Mouse (Mus musculus) limb, embryonic 14.5 days (tissue): ENCODE measurements around the gene Xlr3a. TPM values are rescaled to one million over a fixed set of nuclear protein-coding genes. Genes with fewer than 3 reads are reported as not detected.

Source experiments
- ATAC-seq: fragments of 200-750 bp; cut with Nextera tagmentation; 2 replicates; pipeline ENCODE4 v1.8.0; 2017; ENCODE audit warnings: low read depth, moderate number of reproducible peaks, moderate TSS enrichment; ENCODE audit not compliant: low FRiP score
- DNase-seq: peaks from one replicate; pipeline ENCODE4 v3.0.0-alpha.2; 2015; ENCODE audit warnings: low spot score
- H3K27ac ChIP-seq: fragments of 300-500 bp; sonication (generic); replicated peaks from 2 replicates; pipeline ENCODE4 v1.5.1; 2014; ENCODE audit warnings: low read depth, mild to moderate bottlenecking, low read length, moderate library complexity, mixed read lengths
- H3K27me3 ChIP-seq: fragments of 300-500 bp; sonication (generic); 2 replicates; pipeline ENCODE4 v1.6.1; 2014; ENCODE audit warnings: low read length, mixed read lengths; ENCODE audit not compliant: control insufficient read depth, insufficient read depth
- H3K36me3 ChIP-seq: fragments of 300-500 bp; sonication (generic); 2 replicates; pipeline ENCODE4 v1.6.1; 2014; ENCODE audit warnings: mild to moderate bottlenecking, low read length, moderate library complexity, mixed read lengths; ENCODE audit not compliant: control insufficient read depth, insufficient read depth
- H3K4me1 ChIP-seq: fragments of 300-500 bp; sonication (generic); 2 replicates; pipeline ENCODE4 v1.6.1; 2014; ENCODE audit warnings: antibody characterized with exemption, low read length, mixed read lengths; ENCODE audit not compliant: control insufficient read depth, insufficient read depth
- H3K4me2 ChIP-seq: fragments of 300-500 bp; sonication (generic); replicated peaks from 2 replicates; pipeline ENCODE4 v1.6.1; 2014; ENCODE audit warnings: low read depth, mild to moderate bottlenecking, low read length, moderate library complexity; ENCODE audit not compliant: severe bottlenecking
- H3K4me3 ChIP-seq: fragments of 300-500 bp; sonication (generic); replicated peaks from 2 replicates; pipeline ENCODE4 v1.5.1; 2014; ENCODE audit warnings: low read length
- H3K9ac ChIP-seq: fragments of 300-500 bp; sonication (generic); 2 replicates; pipeline ENCODE4 v1.6.1; 2014; ENCODE audit warnings: mild to moderate bottlenecking, low read depth, low read length, moderate library complexity; ENCODE audit not compliant: severe bottlenecking
- H3K9me3 ChIP-seq: fragments of 300-500 bp; sonication (generic); 2 replicates; pipeline ENCODE4 v1.6.1; 2016; ENCODE audit warnings: low read length; ENCODE audit not compliant: control insufficient read depth
- POLR2A ChIP-seq: fragments of 200-500 bp; IDR thresholded peaks from 2 replicates; pipeline ENCODE4 v1.8.0; 2012; ENCODE audit warnings: inconsistent platforms, mild to moderate bottlenecking, moderate library complexity, borderline replicate concordance; ENCODE audit not compliant: insufficient read depth, insufficient read length; ENCODE audit errors: extremely low read depth
- WGBS: fragments of 180-500 bp; shearing (Covaris S2); extraction: QIAGEN DNeasy Blood & Tissue Kit; methylation state at CpG from one replicate; pipeline ENCODE4 v1.1.7; 2014; 5-methylcytosine and 5-hydroxymethylcytosine counted together
- polyA plus RNA-seq, 2 experiments: library from polyadenylated mRNA; depleted of rRNA in 1 of 2; stranded (reverse) in 1 of 2; unstranded in 1 of 2; fragments of >200 nt; fragmentation: Nextera tagmentation in 1 of 2; extraction: Ambion mirVana in 1 of 2; gene quantifications; 2 replicates each; pipeline versions ENCODE4 v1.2.1 to v1.2.3; 2012 to 2014

Xlr3a gene
- polyA plus RNA-seq, 2 experiments: 1.4 to 3.8 TPM

DNA sequence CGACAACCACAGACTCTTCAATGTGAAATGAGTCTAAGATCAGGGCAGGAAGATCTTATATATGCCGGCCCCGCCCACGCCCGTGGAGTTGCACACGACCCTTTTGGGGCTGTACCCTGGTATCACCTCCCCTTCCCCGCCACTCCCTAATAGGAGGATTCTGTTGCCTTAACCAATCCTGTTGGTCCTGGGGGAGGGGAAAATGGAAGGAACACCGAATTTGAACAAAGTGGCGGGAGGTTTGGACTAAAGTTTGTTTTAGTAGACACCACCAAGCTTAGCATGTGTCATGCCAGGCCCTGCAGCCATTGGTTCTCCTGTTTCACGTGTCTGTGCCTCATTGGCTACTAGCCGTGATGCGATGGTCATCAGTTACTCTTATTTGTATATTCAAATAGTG, 57.2 kb downstream of the Xlr3a start:
- Histone ChIP-seq H3K4me3 (no peak overlapping the region), H3K36me3 (no peaks in the 10 kb centered on the region), H3K4me1 (no peaks in the 10 kb centered on the region), H3K9me3 (no peaks in the 10 kb centered on the region), H3K9ac (no peak overlapping the region), H3K4me2 (no peak overlapping the region), H3K27ac (no peak overlapping the region), H3K27me3 (no peaks in the 10 kb centered on the region)
- ATAC-seq (no peak), DNase-seq (no peak)
- TF ChIP-seq POLR2A: no peak
- whole genome bisulfite sequencing: 75% methylated on average over 12 of the region's 12 CpGs

DNA sequence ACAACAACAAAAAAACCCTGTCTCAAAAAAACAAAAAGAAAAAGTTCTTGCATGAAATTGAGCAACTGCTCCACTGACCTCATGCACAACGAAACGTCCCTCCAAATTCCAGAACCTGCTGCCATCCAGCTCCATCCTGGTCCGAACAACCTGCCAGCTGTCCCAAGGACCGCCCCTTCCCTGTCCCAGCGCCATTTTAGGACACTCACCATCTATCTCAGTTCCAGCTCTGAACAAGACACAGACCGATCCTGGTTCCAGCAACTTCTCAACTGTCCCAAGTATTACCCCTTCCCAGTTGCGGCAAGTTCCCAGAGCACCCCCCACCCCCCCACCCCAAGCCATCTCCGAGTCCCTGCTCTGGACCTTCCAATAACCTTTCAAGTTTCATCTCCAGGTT, 58.1 kb downstream of the Xlr3a start:
- H3K4me2 ChIP-seq: no peak overlapping the region
- H3K4me1 ChIP-seq: no peaks in the 10 kb centered on the region
- no peak overlapping the region for H3K4me3 ChIP-seq
- 76% methylated on average over 8 of the region's 8 CpGs for WGBS
- ATAC-seq: no peak
- H3K27me3 ChIP-seq: no peaks in the 10 kb centered on the region
- H3K27ac ChIP-seq: no peak overlapping the region
- no peaks in the 10 kb centered on the region for H3K36me3 ChIP-seq
- H3K9ac ChIP-seq: no peak overlapping the region
- H3K9me3 ChIP-seq: no peaks in the 10 kb centered on the region
- no peak for DNase-seq
- TF ChIP-seq POLR2A: no peak

DNA sequence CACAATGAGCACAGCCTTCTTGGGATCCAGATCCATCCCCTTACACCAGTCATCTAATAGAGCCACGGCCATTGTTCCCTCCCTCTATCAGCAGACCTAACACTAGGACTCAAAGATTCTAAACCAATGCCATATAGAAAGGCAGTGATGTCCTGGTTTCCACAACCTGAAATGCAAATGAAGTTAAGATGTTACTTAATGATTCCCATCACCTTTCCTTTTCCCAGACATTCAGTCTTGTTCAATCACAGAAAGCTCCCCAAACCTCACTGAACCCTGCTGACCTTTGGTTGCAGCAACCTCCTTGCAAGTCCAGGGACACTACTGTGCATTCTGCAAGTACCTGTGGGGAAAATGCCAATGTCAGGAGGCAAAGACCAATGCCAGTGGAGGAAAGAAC, 59.9 kb downstream of the Xlr3a start, which contains the start of gene Pnma5:
TSS of gene Pnma5 (minus strand) at position 101 of the 400 bp plus-strand sequence.
- H3K27me3 ChIP-seq: no peaks in the 10 kb centered on the region

More for the DNA sequence above, 59.9 kb downstream of the Xlr3a start, which contains the start of gene Pnma5:
- Histone ChIP-seq H3K4me3 (no peak within 1 kb of the TSS), H3K9ac (no peak within 1 kb of the TSS), H3K4me1 (no peaks in the 10 kb centered on the region), H3K36me3 (no peaks in the 10 kb centered on the region), H3K9me3 (no peaks in the 10 kb centered on the region), H3K4me2 (no peak within 1 kb of the TSS), H3K27ac (no peak within 1 kb of the TSS)
- ATAC-seq: no peak
- no peak for DNase-seq
- TF ChIP-seq POLR2A: no peak
- 69% methylated on average over 1 of the region's 1 CpGs for WGBS

Other genes with a start within 250 kb of the Xlr3a start
- gene Cetn2, start 178.7 kb downstream of the Xlr3a start, polyA plus RNA-seq (2012; rRNA removed): 22.7 and 30.6 TPM in 2 replicates
- 72.0 and 72.7 TPM in 2 replicates for gene Cetn2, start 178.7 kb downstream of the Xlr3a start, polyA plus RNA-seq (2014; fragmentation: Nextera tagmentation; extraction: Ambion mirVana)
- 26.7 and 27.1 TPM in 2 replicates for gene Nsdhl, start 178.5 kb downstream of the Xlr3a start, polyA plus RNA-seq (2012; rRNA removed)
- gene Nsdhl, start 178.5 kb downstream of the Xlr3a start, polyA plus RNA-seq (2014; fragmentation: Nextera tagmentation; extraction: Ambion mirVana): 23.2 and 23.9 TPM in 2 replicates
- gene Zfp185, start 109.8 kb downstream of the Xlr3a start, polyA plus RNA-seq (2012; rRNA removed): 41.8 and 44.8 TPM in 2 replicates
- gene Zfp185, start 109.8 kb downstream of the Xlr3a start, polyA plus RNA-seq (2014; fragmentation: Nextera tagmentation; extraction: Ambion mirVana): 52.6 and 56.6 TPM in 2 replicates
- 0.06 TPM in 1 of 2 replicates, not detected in the other for gene Pnma5, start 60.0 kb downstream of the Xlr3a start, polyA plus RNA-seq (2012; rRNA removed)
- 0.11 and 0.23 TPM in 2 replicates for gene Pnma5, start 60.0 kb downstream of the Xlr3a start, polyA plus RNA-seq (2014; fragmentation: Nextera tagmentation; extraction: Ambion mirVana)
- 0.90 and 1.1 TPM in 2 replicates for gene Pnma3, start 32.3 kb downstream of the Xlr3a start, polyA plus RNA-seq (2012; rRNA removed)
- gene Pnma3, start 32.3 kb downstream of the Xlr3a start, polyA plus RNA-seq (2014; fragmentation: Nextera tagmentation; extraction: Ambion mirVana): 0.10 and 0.17 TPM in 2 replicates
- 0.13 and 1.3 TPM in 2 replicates for gene Xlr4a, start 14.6 kb downstream of the Xlr3a start, polyA plus RNA-seq (2012; rRNA removed)
- 1.1 TPM in 1 of 2 replicates, not detected in the other for gene Xlr4a, start 14.6 kb downstream of the Xlr3a start, polyA plus RNA-seq (2014; fragmentation: Nextera tagmentation; extraction: Ambion mirVana)
- gene Gm14685, start 20.0 kb upstream of the Xlr3a start, polyA plus RNA-seq (2012; rRNA removed): 0.06 and 0.10 TPM in 2 replicates
- gene Gm14685, start 20.0 kb upstream of the Xlr3a start, polyA plus RNA-seq (2014; fragmentation: Nextera tagmentation; extraction: Ambion mirVana): 0.18 TPM in 1 of 2 replicates, not detected in the other
- gene Xlr5b, start 51.7 kb upstream of the Xlr3a start, polyA plus RNA-seq (2012; rRNA removed): not detected in 2 replicates
- gene Xlr5b, start 51.7 kb upstream of the Xlr3a start, polyA plus RNA-seq (2014; fragmentation: Nextera tagmentation; extraction: Ambion mirVana): not detected in 2 replicates
- gene DXBay18, start 52.4 kb upstream of the Xlr3a start, polyA plus RNA-seq (2012; rRNA removed): 0.05 and 0.16 TPM in 2 replicates
- 0.22 TPM in 1 of 2 replicates, not detected in the other for gene DXBay18, start 52.4 kb upstream of the Xlr3a start, polyA plus RNA-seq (2014; fragmentation: Nextera tagmentation; extraction: Ambion mirVana)
- gene Spin2d, start 79.9 kb upstream of the Xlr3a start, polyA plus RNA-seq (2012; rRNA removed): not detected in 2 replicates
- not detected in 2 replicates for gene Spin2d, start 79.9 kb upstream of the Xlr3a start, polyA plus RNA-seq (2014; fragmentation: Nextera tagmentation; extraction: Ambion mirVana)
- gene Xlr3b, start 95.1 kb upstream of the Xlr3a start, polyA plus RNA-seq (2012; rRNA removed): 5.9 and 17.4 TPM in 2 replicates
- 4.6 and 10.2 TPM in 2 replicates for gene Xlr3b, start 95.1 kb upstream of the Xlr3a start, polyA plus RNA-seq (2014; fragmentation: Nextera tagmentation; extraction: Ambion mirVana)
- gene Xlr4b, start 117.2 kb upstream of the Xlr3a start, polyA plus RNA-seq (2012; rRNA removed): 0.29 and 0.98 TPM in 2 replicates
- 0.30 and 1.3 TPM in 2 replicates for gene Xlr4b, start 117.2 kb upstream of the Xlr3a start, polyA plus RNA-seq (2014; fragmentation: Nextera tagmentation; extraction: Ambion mirVana)
- gene F8a, start 131.2 kb upstream of the Xlr3a start, polyA plus RNA-seq (2012; rRNA removed): 6.9 and 10.1 TPM in 2 replicates
- gene F8a, start 131.2 kb upstream of the Xlr3a start, polyA plus RNA-seq (2014; fragmentation: Nextera tagmentation; extraction: Ambion mirVana): 11.9 and 12.3 TPM in 2 replicates
- 0.47 TPM in 1 of 2 replicates, not detected in the other for gene Xlr4c, start 146.0 kb upstream of the Xlr3a start, polyA plus RNA-seq (2012; rRNA removed)
- not detected in 2 replicates for gene Xlr4c, start 146.0 kb upstream of the Xlr3a start, polyA plus RNA-seq (2014; fragmentation: Nextera tagmentation; extraction: Ambion mirVana)
- 0.24 and 0.38 TPM in 2 replicates for gene Xlr3c, start 168.3 kb upstream of the Xlr3a start, polyA plus RNA-seq (2012; rRNA removed)
- gene Xlr3c, start 168.3 kb upstream of the Xlr3a start, polyA plus RNA-seq (2014; fragmentation: Nextera tagmentation; extraction: Ambion mirVana): 0.12 and 0.41 TPM in 2 replicates
- gene Xlr5a, start 195.9 kb upstream of the Xlr3a start, polyA plus RNA-seq (2012; rRNA removed): 0.06 TPM in 1 of 2 replicates, not detected in the other
- gene Xlr5a, start 195.9 kb upstream of the Xlr3a start, polyA plus RNA-seq (2014; fragmentation: Nextera tagmentation; extraction: Ambion mirVana): 0.12 TPM in 1 of 2 replicates, not detected in the other
- not detected in 2 replicates for gene Xlr5c, start 195.9 kb upstream of the Xlr3a start, polyA plus RNA-seq (2012; rRNA removed)
- not detected in 2 replicates for gene Xlr5c, start 195.9 kb upstream of the Xlr3a start, polyA plus RNA-seq (2014; fragmentation: Nextera tagmentation; extraction: Ambion mirVana)
- not detected in 2 replicates for gene Gm45015, start 239.7 kb upstream of the Xlr3a start, polyA plus RNA-seq (2012; rRNA removed)
- not detected in 2 replicates for gene Gm45015, start 239.7 kb upstream of the Xlr3a start, polyA plus RNA-seq (2014; fragmentation: Nextera tagmentation; extraction: Ambion mirVana)
- 38.1 and 48.7 TPM in 2 replicates for gene Zfp275, start 245.5 kb upstream of the Xlr3a start, polyA plus RNA-seq (2012; rRNA removed)
- gene Zfp275, start 245.5 kb upstream of the Xlr3a start, polyA plus RNA-seq (2014; fragmentation: Nextera tagmentation; extraction: Ambion mirVana): 24.0 and 25.7 TPM in 2 replicates